Mouse (Mus musculus): ENCODE data around the gene Cct3. TPM values are rescaled to one million over a fixed set of nuclear protein-coding genes. Genes with fewer than 3 reads are reported as not detected.
"Not testable (repeated sequence)": the region's sequence is repeated elsewhere in the genome, so short reads cannot be mapped to it uniquely, and the experiment has no call there.

The Cct3 gene
- 448 and 488 TPM in 2 replicates for polyA plus RNA-seq (2016; fragmentation: Nextera tagmentation; extraction: Ambion mirVana)

DNA sequence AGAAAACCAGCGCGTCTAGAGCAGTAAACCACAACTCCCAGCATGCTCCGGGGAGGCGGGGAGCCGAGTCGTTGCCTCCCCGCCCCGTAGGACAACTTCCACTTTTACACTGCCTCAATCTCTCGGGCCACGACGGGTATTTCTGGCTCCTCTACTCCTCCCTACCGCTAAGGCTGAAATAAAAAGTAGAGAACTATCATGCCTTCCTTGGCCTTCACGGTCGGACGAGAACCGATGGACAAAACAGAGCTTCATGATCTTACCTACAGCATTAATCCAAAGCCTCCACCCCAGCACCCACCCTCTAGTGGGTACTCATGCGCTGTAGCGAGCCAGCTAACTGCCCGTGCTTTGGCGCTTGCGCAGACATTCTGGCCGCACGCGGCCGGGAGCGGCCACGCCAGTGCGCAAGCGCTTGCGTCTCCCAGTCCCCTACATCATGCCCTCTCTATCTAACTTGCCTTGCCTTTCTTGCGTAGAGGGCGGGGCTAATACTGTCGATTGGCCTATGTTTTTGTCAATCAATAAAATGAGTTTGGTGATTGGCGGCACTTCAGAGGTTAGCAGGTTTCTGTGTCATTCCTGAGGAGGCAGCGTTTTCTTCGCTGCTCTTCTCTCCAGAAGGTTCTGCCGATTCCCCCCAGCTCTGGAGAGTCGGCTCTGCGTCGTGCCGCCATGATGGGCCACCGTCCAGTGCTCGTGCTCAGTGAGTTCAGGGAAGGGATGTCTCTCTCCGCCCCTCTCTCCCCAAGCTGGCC, at the start of gene Cct3, which contains the start of gene Tsacc:
Gene Cct3, plus strand, starts transcription at position 556 of the 758 bp plus-strand sequence.
Gene Tsacc, minus strand, starts transcription at position 439 of the 758 bp plus-strand sequence.
- Histone ChIP-seq H3K4me2 (peak within 1 kb of the TSS; percentile 79), H3K27me3 (replicated peaks) (no peaks in the 10 kb centered on the region), H3K4me1 (peaks cover 27% of the 10 kb centered on the region), H3K9ac (peak within 1 kb of the TSS; percentile 80), H3K36me3 (peaks cover 35% of the 10 kb centered on the region), H3K27ac (peak within 1 kb of the TSS; percentile 94), H3K4me3 (peak within 1 kb of the TSS; percentile 72), H3K9me3 (replicated peaks) (no peaks in the 10 kb centered on the region)
- ATAC-seq: peak; percentile 97
- WGBS (ENCODE audit: insufficient replicate concordance): under 1% methylated on average over 44 of the region's 44 CpGs

DNA sequence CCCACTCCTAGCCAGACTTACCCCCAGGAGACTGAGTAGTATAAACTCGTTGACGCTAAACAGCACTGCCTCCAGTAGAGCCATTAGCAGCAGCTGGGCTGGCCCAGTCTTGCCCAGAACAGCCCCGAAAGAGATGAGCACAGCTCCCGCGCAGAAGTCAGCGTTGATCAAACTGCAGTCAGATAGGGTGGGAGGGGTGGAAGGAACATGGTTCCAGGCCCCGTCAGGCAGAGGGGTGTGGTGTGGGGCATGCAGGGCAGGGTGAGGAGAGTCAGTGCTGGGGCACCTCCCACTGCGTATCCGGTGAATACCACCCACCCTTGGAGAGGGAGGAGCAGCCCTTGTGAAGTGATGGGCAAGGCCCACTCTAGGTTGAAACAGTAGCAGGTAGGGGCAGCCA, 49.2 kb upstream of the Cct3 start:
- H3K27me3 ChIP-seq (replicated peaks): peaks cover 73% of the 10 kb centered on the region
- H3K9ac ChIP-seq: no peak overlapping the region
- H3K36me3 ChIP-seq: no peaks in the 10 kb centered on the region
- H3K4me1 ChIP-seq: no peaks in the 10 kb centered on the region
- ATAC-seq: no peak; the same call in 1 of the 2 replicates
- H3K27ac ChIP-seq: no peak overlapping the region
- WGBS (ENCODE audit: insufficient replicate concordance): 54% methylated on average over 9 of the region's 9 CpGs
- H3K4me2 ChIP-seq: no peak overlapping the region
- H3K9me3 ChIP-seq (replicated peaks): no peaks in the 10 kb centered on the region
- H3K4me3 ChIP-seq: no peak overlapping the region

DNA sequence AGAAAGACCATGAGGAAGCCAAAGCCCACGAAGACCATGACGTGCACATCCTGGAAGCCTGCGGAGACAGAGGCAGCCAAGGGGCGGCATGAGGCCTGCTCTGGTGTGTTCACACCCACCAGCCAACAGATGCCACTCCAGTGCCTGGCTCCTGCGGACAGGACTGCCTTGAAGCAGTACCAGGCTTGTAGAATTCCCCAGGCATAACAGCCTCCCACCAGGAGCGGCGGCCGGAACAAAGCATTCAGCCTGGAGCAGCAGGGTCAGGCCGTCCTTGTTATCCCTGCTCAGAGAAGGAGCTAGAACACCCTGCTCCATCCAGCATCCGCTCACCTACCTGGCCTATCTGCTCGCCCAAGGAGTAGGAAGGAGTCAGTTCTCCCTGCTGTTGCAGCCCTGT, 48.5 kb upstream of the Cct3 start:
- Histone ChIP-seq H3K36me3 (no peaks in the 10 kb centered on the region), H3K27me3 (replicated peaks) (peaks cover 73% of the 10 kb centered on the region), H3K4me3 (no peak overlapping the region)

GRCm38 (mm10) chr3:88252739-88253138, 44.2 kb upstream of the Cct3 start:
- H3K4me2 ChIP-seq: peak overlapping the region; percentile 67; the same call in 1 of the 2 replicates
- no peak overlapping the region for H3K4me3 ChIP-seq
- H3K36me3 ChIP-seq: no peaks in the 10 kb centered on the region
- no peak overlapping the region for H3K27ac ChIP-seq
- peaks cover 13% of the 10 kb centered on the region for H3K4me1 ChIP-seq
- no peak overlapping the region for H3K9ac ChIP-seq
- H3K27me3 ChIP-seq (replicated peaks): peaks cover 78% of the 10 kb centered on the region
- peak; percentile 44; the same call in 1 of the 2 replicates for ATAC-seq
- H3K9me3 ChIP-seq (replicated peaks): no peaks in the 10 kb centered on the region
- WGBS (ENCODE audit: insufficient replicate concordance): 51% methylated on average over 6 of the region's 6 CpGs

More for the DNA sequence above, 48.5 kb upstream of the Cct3 start:
- Histone ChIP-seq H3K9ac (no peak overlapping the region), H3K27ac (no peak overlapping the region), H3K4me2 (no peak overlapping the region), H3K9me3 (replicated peaks) (no peaks in the 10 kb centered on the region), H3K4me1 (no peaks in the 10 kb centered on the region)
- ATAC-seq: no peak
- WGBS (ENCODE audit: insufficient replicate concordance): 63% methylated on average over 11 of the region's 11 CpGs

DNA sequence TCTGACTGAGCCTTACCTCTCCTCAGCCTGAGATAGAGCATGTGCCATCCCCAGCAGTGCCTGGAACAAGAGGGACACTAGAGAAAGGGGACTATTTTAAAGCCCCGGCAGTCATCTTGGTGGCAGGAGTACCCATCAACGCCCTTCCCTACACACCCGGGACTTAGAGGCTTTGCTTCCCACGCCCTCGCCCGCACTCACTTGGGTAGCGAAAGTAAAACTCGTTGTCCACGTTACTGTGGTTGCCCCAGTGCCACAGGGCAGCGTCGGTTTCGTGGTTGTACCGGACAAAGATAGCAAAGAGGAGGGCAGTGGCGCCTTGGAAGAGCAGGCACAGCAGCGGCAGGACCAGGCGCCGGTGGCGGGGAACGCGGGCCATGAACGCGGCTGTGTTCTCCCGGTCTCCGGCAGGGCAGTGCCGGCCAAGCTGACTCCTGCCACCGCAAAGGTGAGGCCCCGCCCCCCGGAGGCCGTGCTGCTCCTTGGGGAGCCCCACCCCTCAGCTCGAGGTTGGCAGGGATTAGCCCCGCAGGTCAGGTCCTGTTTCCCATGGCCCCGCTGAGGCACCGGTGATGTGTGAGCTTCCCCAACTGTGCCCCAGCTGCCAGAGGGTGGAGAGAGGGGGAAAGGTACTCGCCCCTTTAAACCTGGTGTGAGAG, 42.5 kb upstream of the Cct3 start, which contains the start of gene Rhbg:
Gene Rhbg, minus strand, starts transcription at position 442 of the 659 bp plus-strand sequence.
- H3K4me2 ChIP-seq: peak within 1 kb of the TSS; percentile 67
- ATAC-seq: no peak
- H3K4me3 ChIP-seq: peak within 1 kb of the TSS; percentile 52
- peaks cover 13% of the 10 kb centered on the region for H3K4me1 ChIP-seq
- 3% methylated on average over 34 of the region's 34 CpGs for WGBS (ENCODE audit: insufficient replicate concordance)
- no peaks in the 10 kb centered on the region for H3K9me3 ChIP-seq (replicated peaks)
- H3K27me3 ChIP-seq (replicated peaks): peaks cover 76% of the 10 kb centered on the region
- H3K9ac ChIP-seq: peak within 1 kb of the TSS; percentile 47
- no peaks in the 10 kb centered on the region for H3K36me3 ChIP-seq
- H3K27ac ChIP-seq: no peak within 1 kb of the TSS

GRCm38 (mm10) chr3:88255950-88256349, 41.0 kb upstream of the Cct3 start:
- Histone ChIP-seq H3K4me2 (no peak overlapping the region), H3K27me3 (replicated peaks) (peaks cover 76% of the 10 kb centered on the region), H3K4me1 (peaks cover 13% of the 10 kb centered on the region), H3K9me3 (replicated peaks) (no peaks in the 10 kb centered on the region), H3K27ac (no peak overlapping the region), H3K36me3 (no peaks in the 10 kb centered on the region), H3K9ac (no peak overlapping the region), H3K4me3 (no peak overlapping the region)
- no peak for ATAC-seq
- WGBS (ENCODE audit: insufficient replicate concordance): 52% methylated on average over 6 of the region's 6 CpGs

DNA sequence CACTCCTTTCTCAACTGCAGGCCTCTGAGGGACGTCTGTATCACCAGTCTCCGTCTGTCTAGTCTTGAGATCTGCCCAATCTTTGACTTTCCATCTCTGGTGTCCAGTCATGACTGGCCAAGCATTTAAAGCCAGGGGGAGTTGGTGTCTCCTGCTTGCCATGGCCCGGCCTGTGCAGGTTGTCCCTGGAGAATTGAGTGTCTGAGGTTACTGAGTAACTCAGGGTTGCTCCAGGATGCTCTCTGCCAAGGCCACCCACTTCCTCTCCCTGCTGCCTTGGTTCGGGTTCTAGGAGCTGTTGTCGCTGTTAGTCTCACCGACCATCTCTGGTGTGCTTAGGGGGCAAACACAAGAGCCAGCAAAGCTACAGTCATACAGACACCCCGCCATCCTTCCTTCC, 40.5 kb upstream of the Cct3 start:
- H3K27me3 ChIP-seq (replicated peaks): peaks cover 72% of the 10 kb centered on the region
- ATAC-seq: no peak
- whole genome bisulfite sequencing (ENCODE audit: insufficient replicate concordance): 31% methylated on average over 7 of the region's 7 CpGs
- H3K9me3 ChIP-seq (replicated peaks): no peaks in the 10 kb centered on the region
- peaks cover 13% of the 10 kb centered on the region for H3K4me1 ChIP-seq
- no peak overlapping the region for H3K27ac ChIP-seq
- no peaks in the 10 kb centered on the region for H3K36me3 ChIP-seq
- H3K4me2 ChIP-seq: no peak overlapping the region
- H3K4me3 ChIP-seq: no peak overlapping the region
- H3K9ac ChIP-seq: no peak overlapping the region

GRCm38 (mm10) chr3:88262346-88262745, 34.6 kb upstream of the Cct3 start:
- no peaks in the 10 kb centered on the region for H3K4me1 ChIP-seq
- WGBS (ENCODE audit: insufficient replicate concordance): 64% methylated on average over 3 of the region's 3 CpGs

GRCm38 (mm10) chr3:88268014-88268413, 28.9 kb upstream of the Cct3 start:
- not testable (repeated sequence) for ATAC-seq; H3K4me2 ChIP-seq; H3K27me3 ChIP-seq (replicated peaks); H3K9me3 ChIP-seq (replicated peaks); H3K4me1 ChIP-seq; H3K4me3 ChIP-seq; H3K9ac ChIP-seq; H3K27ac ChIP-seq; H3K36me3 ChIP-seq
- WGBS (ENCODE audit: insufficient replicate concordance): 27% methylated on average over 6 of the region's 6 CpGs

More at GRCm38 (mm10) chr3:88262346-88262745, 34.6 kb upstream of the Cct3 start:
- H3K9me3 ChIP-seq (replicated peaks): no peaks in the 10 kb centered on the region
- ATAC-seq: no peak
- no peak overlapping the region for H3K4me2 ChIP-seq
- H3K36me3 ChIP-seq: no peaks in the 10 kb centered on the region
- peaks cover 22% of the 10 kb centered on the region; the same call in 1 of the 2 replicates for H3K27me3 ChIP-seq (replicated peaks)
- H3K9ac ChIP-seq: no peak overlapping the region
- H3K4me3 ChIP-seq: no peak overlapping the region
- H3K27ac ChIP-seq: no peak overlapping the region

DNA sequence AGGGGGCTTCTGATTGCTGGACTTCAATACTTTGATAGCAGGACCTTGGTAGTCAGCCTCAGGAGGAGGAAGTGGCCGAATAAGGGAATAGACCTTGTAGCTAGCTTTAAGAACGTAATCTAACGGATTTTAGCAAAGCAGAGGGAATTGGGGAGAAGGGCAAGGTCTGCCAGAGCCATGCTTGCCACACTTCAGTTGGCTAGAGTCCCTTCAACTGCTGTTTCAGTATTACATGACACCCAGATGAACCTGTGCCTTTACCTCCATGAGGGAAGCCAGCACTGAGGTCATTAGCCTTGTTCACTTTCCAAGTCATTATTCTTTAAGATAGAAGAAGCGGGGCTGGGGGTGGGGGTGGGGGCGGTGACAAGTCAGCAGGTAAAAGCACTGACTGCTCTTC, 27.9 kb upstream of the Cct3 start:
- Histone ChIP-seq H3K9me3 (replicated peaks) (no peaks in the 10 kb centered on the region), H3K4me3 (no peak overlapping the region), H3K4me1 (no peaks in the 10 kb centered on the region), H3K9ac (no peak overlapping the region), H3K27ac (no peak overlapping the region), H3K27me3 (replicated peaks) (peaks cover 6% of the 10 kb centered on the region; the same call in 1 of the 2 replicates), H3K36me3 (no peaks in the 10 kb centered on the region), H3K4me2 (no peak overlapping the region)
- ATAC-seq: no peak
- WGBS (ENCODE audit: insufficient replicate concordance): 71% methylated on average over 5 of the region's 5 CpGs

GRCm38 (mm10) chr3:88271298-88271697, 25.6 kb upstream of the Cct3 start:
- H3K9ac ChIP-seq; ATAC-seq; H3K9me3 ChIP-seq (replicated peaks); H3K27ac ChIP-seq; H3K36me3 ChIP-seq; H3K27me3 ChIP-seq (replicated peaks); H3K4me3 ChIP-seq; H3K4me1 ChIP-seq; H3K4me2 ChIP-seq: not testable (repeated sequence)
- 47% methylated on average over 2 of the region's 2 CpGs for WGBS (ENCODE audit: insufficient replicate concordance)

- H3K9ac ChIP-seq: no peak overlapping the region
- H3K36me3 ChIP-seq: no peaks in the 10 kb centered on the region
- H3K9me3 ChIP-seq (replicated peaks): no peaks in the 10 kb centered on the region
- WGBS (ENCODE audit: insufficient replicate concordance): 77% methylated on average over 3 of the region's 3 CpGs
- ATAC-seq: no peak
- no peak overlapping the region for H3K27ac ChIP-seq
- H3K27me3 ChIP-seq (replicated peaks): no peaks in the 10 kb centered on the region; the same call in 1 of the 2 replicates
- no peak overlapping the region for H3K4me2 ChIP-seq
- H3K4me3 ChIP-seq: no peak overlapping the region
- H3K4me1 ChIP-seq: no peaks in the 10 kb centered on the region
Measured at GRCm38 (mm10) chr3:88271859-88272258, 25.1 kb upstream of the Cct3 start.

Data from liver, embryonic 12.5 days (tissue).